Mouse (Mus musculus): Measurements from ENCODE around the gene Krt20.

Gene Krt20

GRCm38 (mm10) chr11:99437972-99438371 is at the start of gene Krt20:
Krt20 (minus strand) TSS chr11:99438150.
- DNase-seq, result peak; percentile 42

GRCm38 (mm10) chr11:99474981-99475380 is 37.0 kb upstream of the Krt20 start:
- DNase-seq, result no peak

GRCm38 (mm10) chr11:99473433-99473832 is 35.5 kb upstream of the Krt20 start:
- no peak for DNase-seq

- DNase-seq, result no peak
These were observed 34.5 kb upstream of the Krt20 start for GRCm38 (mm10) chr11:99472405-99472804.

- no peak for DNase-seq
These were observed 34.0 kb upstream of the Krt20 start for GRCm38 (mm10) chr11:99471946-99472345.

- DNase-seq, result no peak
These were observed 31.3 kb upstream of the Krt20 start for GRCm38 (mm10) chr11:99469228-99469627.

- DNase-seq, result no peak
These were observed 30.6 kb upstream of the Krt20 start for GRCm38 (mm10) chr11:99468566-99468965.

GRCm38 (mm10) chr11:99466316-99466715 is 28.4 kb upstream of the Krt20 start:
- no peak for DNase-seq

- peak; percentile 91 for DNase-seq
These were observed 26.9 kb upstream of the Krt20 start for GRCm38 (mm10) chr11:99464836-99465235.

- no peak for DNase-seq
These were observed 25.2 kb upstream of the Krt20 start for GRCm38 (mm10) chr11:99463155-99463554.

GRCm38 (mm10) chr11:99461736-99462135 is 23.8 kb upstream of the Krt20 start:
- no peak for DNase-seq

- no peak for DNase-seq
These were observed 20.9 kb upstream of the Krt20 start for GRCm38 (mm10) chr11:99458887-99459286.

- no peak for DNase-seq
These were observed 16.8 kb upstream of the Krt20 start for GRCm38 (mm10) chr11:99454759-99455158.

GRCm38 (mm10) chr11:99454044-99454443 is 16.1 kb upstream of the Krt20 start:
- no peak for DNase-seq

- no peak for DNase-seq
These were observed 10.8 kb upstream of the Krt20 start for GRCm38 (mm10) chr11:99448769-99449168.

- DNase-seq, result peak; percentile 8
These were observed 3.3 kb upstream of the Krt20 start for GRCm38 (mm10) chr11:99441220-99441619.

GRCm38 (mm10) chr11:99439465-99439864 is 1.5 kb upstream of the Krt20 start:
- peak; percentile 73 for DNase-seq

GRCm38 (mm10) chr11:99436625-99437024 is 1.3 kb downstream of the Krt20 start:
- no peak for DNase-seq

- DNase-seq, result no peak
These were observed 7.3 kb downstream of the Krt20 start for GRCm38 (mm10) chr11:99430670-99431069.

- no peak for DNase-seq
These were observed 15.8 kb downstream of the Krt20 start, which contains the start of gene Krt12 for GRCm38 (mm10) chr11:99422159-99422558. Krt12 (minus strand) TSS chr11:99422259.

GRCm38 (mm10) chr11:99420586-99420985 is 17.4 kb downstream of the Krt20 start:
- DNase-seq, result no peak

- no peak for DNase-seq
These were observed 20.1 kb downstream of the Krt20 start for GRCm38 (mm10) chr11:99417819-99418218.

GRCm38 (mm10) chr11:99416902-99417301 is 21.0 kb downstream of the Krt20 start:
- DNase-seq, result no peak

GRCm38 (mm10) chr11:99414463-99415147 is 23.3 kb downstream of the Krt20 start:
- no peak for DNase-seq

- DNase-seq, result peak; percentile 33
These were observed 24.7 kb downstream of the Krt20 start for GRCm38 (mm10) chr11:99413247-99413646.

Measured in heart, adult 11 months (tissue).